Mouse (Mus musculus): ENCODE data around the gene Rps8. TPM values are rescaled to one million over a fixed set of nuclear protein-coding genes. Genes with fewer than 3 reads are reported as not detected.
A peak's percentile ranks its signal among the peaks of the same experiment; 100 is the strongest.

Gene Rps8
- polyA plus RNA-seq, 1 experiment from 2014 or later, result 809 TPM

- Histone ChIP-seq H3K27ac (replicated peaks) (peak overlapping the region; percentile 58), H3K4me2 (replicated peaks; ENCODE audit: low read depth) (no peak overlapping the region), H3K4me3 (ENCODE audit: low read depth, low read length) (no peak overlapping the region), H3K9me3 (ENCODE audit: control insufficient read depth, low read length) (no peaks in the 10 kb centered on the region), H3K36me3 (ENCODE audit: control insufficient read depth, insufficient read depth, low read length) (no peaks in the 10 kb centered on the region), H3K4me1 (replicated peaks; ENCODE audit: control insufficient read depth, insufficient read depth) (peaks cover 15% of the 10 kb centered on the region), H3K9ac (ENCODE audit: low read length) (no peak overlapping the region), H3K27me3 (ENCODE audit: control insufficient read depth, insufficient read depth, low read length) (no peaks in the 10 kb centered on the region)
- DNase-seq (ENCODE audit: low spot score) (no peak), ATAC-seq (ENCODE audit: low FRiP score, low TSS enrichment) (no peak)
- TF ChIP-seq CTCF (IDR thresholded peaks at IDR 0.05; ENCODE audit: low read depth), result no peak
- no peak for TF ChIP-seq EP300 (optimal IDR thresholded peaks at IDR 0.05)
- WGBS, result 55% methylated on average over 4 of the region's 4 CpGs
Observed at GRCm38 (mm10) chr4:117122209-117122608, 33.8 kb downstream of the Rps8 start.

GRCm38 (mm10) chr4:117120445-117121414 is 35.3 kb downstream of the Rps8 start:
- ATAC-seq (ENCODE audit: low FRiP score, low TSS enrichment) (peak; percentile 92), DNase-seq (ENCODE audit: low spot score) (peak; percentile 94)
- Histone ChIP-seq H3K4me3 (ENCODE audit: low read depth, low read length) (peak overlapping the region; percentile 68), H3K27me3 (ENCODE audit: control insufficient read depth, insufficient read depth, low read length) (no peaks in the 10 kb centered on the region), H3K9ac (ENCODE audit: low read length) (peak overlapping the region; percentile 76), H3K9me3 (ENCODE audit: control insufficient read depth, low read length) (no peaks in the 10 kb centered on the region), H3K4me2 (replicated peaks; ENCODE audit: low read depth) (peak overlapping the region; percentile 99), H3K36me3 (ENCODE audit: control insufficient read depth, insufficient read depth, low read length) (no peaks in the 10 kb centered on the region), H3K4me1 (replicated peaks; ENCODE audit: control insufficient read depth, insufficient read depth) (peaks cover 9% of the 10 kb centered on the region), H3K27ac (replicated peaks) (peak overlapping the region; percentile 92)
- under 1% methylated on average over 69 of the region's 69 CpGs for WGBS
- TF ChIP-seq CTCF (IDR thresholded peaks at IDR 0.05; ENCODE audit: low read depth) (peak; percentile 94), EP300 (optimal IDR thresholded peaks at IDR 0.05) (no peak)

- ATAC-seq (ENCODE audit: low FRiP score, low TSS enrichment), result no peak; the same call in 1 of the 2 replicates
- Histone ChIP-seq H3K9ac (ENCODE audit: low read length) (peak overlapping the region; percentile 60), H3K9me3 (ENCODE audit: control insufficient read depth, low read length) (no peaks in the 10 kb centered on the region), H3K4me3 (ENCODE audit: low read depth, low read length) (peak overlapping the region; percentile 68), H3K27ac (replicated peaks) (peak overlapping the region; percentile 92), H3K27me3 (ENCODE audit: control insufficient read depth, insufficient read depth, low read length) (no peaks in the 10 kb centered on the region), H3K4me1 (replicated peaks; ENCODE audit: control insufficient read depth, insufficient read depth) (peaks cover 3% of the 10 kb centered on the region), H3K4me2 (replicated peaks; ENCODE audit: low read depth) (peak overlapping the region; percentile 99), H3K36me3 (ENCODE audit: control insufficient read depth, insufficient read depth, low read length) (no peaks in the 10 kb centered on the region)
- no peak for DNase-seq (ENCODE audit: low spot score)
- 3% methylated on average over 10 of the region's 10 CpGs for WGBS
- TF ChIP-seq CTCF (IDR thresholded peaks at IDR 0.05; ENCODE audit: low read depth) (no peak), EP300 (optimal IDR thresholded peaks at IDR 0.05) (no peak)
Observed at GRCm38 (mm10) chr4:117120052-117120444, 36.0 kb downstream of the Rps8 start.

DNA sequence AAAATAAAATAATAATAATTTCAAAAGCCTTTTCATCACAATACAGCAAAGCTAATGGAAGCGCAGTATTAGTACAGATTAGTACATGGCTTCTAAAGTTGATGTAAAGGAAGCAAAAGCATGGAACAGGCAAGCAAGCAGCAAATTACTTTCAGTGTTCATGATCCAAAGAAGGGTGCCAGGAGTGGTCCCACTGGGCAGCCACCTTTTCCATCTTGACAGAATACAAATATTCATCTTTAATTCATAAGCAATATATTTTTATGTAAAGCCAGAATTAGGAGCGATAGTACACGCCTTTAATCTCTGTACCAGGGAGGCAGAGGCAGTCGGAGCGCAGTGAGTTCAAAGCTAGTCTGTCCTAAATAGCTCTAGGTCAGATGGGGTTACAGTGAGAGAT is 36.4 kb downstream of the Rps8 start:
- H3K27ac ChIP-seq (replicated peaks), result peak overlapping the region; percentile 92
- 77% methylated on average over 5 of the region's 5 CpGs for WGBS
- DNase-seq (ENCODE audit: low spot score) (no peak), ATAC-seq (ENCODE audit: low FRiP score, low TSS enrichment) (no peak)
- no peaks in the 10 kb centered on the region for H3K27me3 ChIP-seq (ENCODE audit: control insufficient read depth, insufficient read depth, low read length)
- no peaks in the 10 kb centered on the region for H3K36me3 ChIP-seq (ENCODE audit: control insufficient read depth, insufficient read depth, low read length)
- TF ChIP-seq EP300 (optimal IDR thresholded peaks at IDR 0.05), result no peak
- no peak for TF ChIP-seq CTCF (IDR thresholded peaks at IDR 0.05; ENCODE audit: low read depth)
- peak overlapping the region; percentile 99 for H3K4me2 ChIP-seq (replicated peaks; ENCODE audit: low read depth)
- peaks cover 2% of the 10 kb centered on the region for H3K4me1 ChIP-seq (replicated peaks; ENCODE audit: control insufficient read depth, insufficient read depth)
- H3K9me3 ChIP-seq (ENCODE audit: control insufficient read depth, low read length), result no peaks in the 10 kb centered on the region
- H3K4me3 ChIP-seq (ENCODE audit: low read depth, low read length), result peak overlapping the region; percentile 68
- H3K9ac ChIP-seq (ENCODE audit: low read length), result peak overlapping the region; percentile 60; the same call in 1 of the 2 replicates

GRCm38 (mm10) chr4:117117931-117118330 is 38.1 kb downstream of the Rps8 start:
- H3K4me2 ChIP-seq (replicated peaks; ENCODE audit: low read depth), result no peak overlapping the region
- H3K4me3 ChIP-seq (ENCODE audit: low read depth, low read length), result no peak overlapping the region
- H3K4me1 ChIP-seq (replicated peaks; ENCODE audit: control insufficient read depth, insufficient read depth), result peaks cover 2% of the 10 kb centered on the region
- no peaks in the 10 kb centered on the region for H3K36me3 ChIP-seq (ENCODE audit: control insufficient read depth, insufficient read depth, low read length)
- no peak overlapping the region for H3K27ac ChIP-seq (replicated peaks)
- no peaks in the 10 kb centered on the region for H3K9me3 ChIP-seq (ENCODE audit: control insufficient read depth, low read length)
- WGBS, result 83% methylated on average over 7 of the region's 7 CpGs
- TF ChIP-seq EP300 (optimal IDR thresholded peaks at IDR 0.05), result no peak
- no peak for TF ChIP-seq CTCF (IDR thresholded peaks at IDR 0.05; ENCODE audit: low read depth)
- no peak overlapping the region for H3K9ac ChIP-seq (ENCODE audit: low read length)
- no peak for ATAC-seq (ENCODE audit: low FRiP score, low TSS enrichment)
- no peak for DNase-seq (ENCODE audit: low spot score)
- H3K27me3 ChIP-seq (ENCODE audit: control insufficient read depth, insufficient read depth, low read length), result no peaks in the 10 kb centered on the region

DNA sequence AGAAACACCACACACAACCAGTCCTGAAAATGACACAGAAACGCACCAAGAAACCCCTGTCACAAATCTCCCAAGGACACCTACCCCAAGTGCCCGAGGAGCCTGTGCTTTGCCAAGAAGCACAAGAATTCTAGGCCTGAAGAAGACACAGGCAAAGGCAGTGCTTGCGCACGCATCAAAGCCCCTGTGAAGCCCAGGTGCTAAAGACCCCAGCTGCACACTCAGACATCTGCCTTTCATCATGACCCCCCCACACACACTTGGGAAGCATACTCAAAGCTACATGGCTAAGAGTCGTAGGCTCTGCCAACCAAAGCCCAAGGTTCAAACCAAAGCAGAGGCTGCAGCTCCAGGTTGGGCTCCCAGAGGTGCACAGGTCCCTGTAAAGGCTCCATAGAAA is 40.5 kb downstream of the Rps8 start:
- H3K27ac ChIP-seq (replicated peaks), result no peak overlapping the region
- no peaks in the 10 kb centered on the region for H3K9me3 ChIP-seq (ENCODE audit: control insufficient read depth, low read length)
- no peak overlapping the region for H3K4me2 ChIP-seq (replicated peaks; ENCODE audit: low read depth)
- DNase-seq (ENCODE audit: low spot score) (no peak), ATAC-seq (ENCODE audit: low FRiP score, low TSS enrichment) (no peak)
- TF ChIP-seq CTCF (IDR thresholded peaks at IDR 0.05; ENCODE audit: low read depth), result no peak
- no peak for TF ChIP-seq EP300 (optimal IDR thresholded peaks at IDR 0.05)
- no peaks in the 10 kb centered on the region; the same call in 1 of the 2 replicates for H3K4me1 ChIP-seq (replicated peaks; ENCODE audit: control insufficient read depth, insufficient read depth)
- WGBS, result 86% methylated on average over 5 of the region's 5 CpGs
- no peaks in the 10 kb centered on the region for H3K27me3 ChIP-seq (ENCODE audit: control insufficient read depth, insufficient read depth, low read length)
- H3K36me3 ChIP-seq (ENCODE audit: control insufficient read depth, insufficient read depth, low read length), result no peaks in the 10 kb centered on the region
- H3K9ac ChIP-seq (ENCODE audit: low read length), result no peak overlapping the region
- H3K4me3 ChIP-seq (ENCODE audit: low read depth, low read length), result no peak overlapping the region
